ENCODE assay signal across 8 mouse cellular contexts in the genomic region with DNA sequence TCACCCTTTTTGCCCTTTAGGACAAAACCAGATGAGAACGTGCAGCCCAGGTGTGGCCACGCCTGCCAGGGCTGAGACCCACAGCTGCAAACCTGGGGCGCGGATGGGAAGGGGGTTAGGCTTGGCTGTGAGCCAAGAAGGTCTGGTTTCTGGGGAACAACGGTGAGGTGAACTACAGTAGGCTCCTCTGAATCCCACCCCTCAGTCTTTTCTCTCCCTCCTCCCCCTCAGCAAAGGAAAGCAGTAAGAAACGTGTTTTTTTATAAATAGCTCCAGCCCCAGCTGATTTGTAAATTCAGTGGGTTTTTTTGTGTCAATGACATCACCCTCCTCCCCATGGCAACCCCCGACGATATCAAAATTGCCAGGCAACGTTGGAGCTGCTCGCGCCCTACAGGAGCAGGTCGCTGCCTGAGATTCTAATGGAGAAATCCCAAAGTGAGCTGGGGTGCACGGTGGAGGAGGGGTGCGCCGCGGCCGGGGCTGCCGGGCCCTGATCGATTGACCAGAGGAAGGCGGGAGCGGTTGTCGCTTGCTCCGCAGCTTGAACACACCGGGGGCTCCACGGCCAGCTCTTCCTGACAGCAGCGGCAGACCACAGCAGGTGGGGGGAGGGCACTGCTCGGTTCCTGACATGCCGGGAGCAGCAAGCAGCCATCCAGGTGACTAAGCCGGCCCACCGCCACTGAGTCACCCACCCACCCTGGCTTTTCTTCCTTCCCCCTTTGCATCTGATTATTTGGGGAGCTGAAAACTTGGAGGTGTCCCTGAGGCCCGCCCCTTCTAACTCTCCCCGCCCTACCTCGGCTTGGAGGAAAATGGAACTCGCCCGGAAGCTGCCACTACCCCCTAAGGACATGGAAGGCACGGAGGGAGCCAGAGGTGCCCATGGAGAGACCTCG. TPM values are rescaled to one million over a fixed set of nuclear protein-coding genes. Genes with fewer than 3 reads are reported as not detected.
DNase-seq lines count a peak whose midpoint lies in the region; ATAC-seq and TF ChIP-seq lines count a peak whose summit lies in the region.

TSS of gene Pak6 (plus strand) at position 402 of the 902 bp plus-strand sequence.

- H3K4me1 ChIP-seq in lung, postnatal 0 days (ENCODE audit: insufficient read depth, low read depth, low read length) = peaks cover 20% of the 10 kb centered on the region; the same call in 1 of the 2 replicates
- peaks cover 42% of the 10 kb centered on the region for H3K4me1 ChIP-seq in forebrain, embryonic 16.5 days (replicated peaks; ENCODE audit: control insufficient read depth, insufficient read depth, low read length)
- H3K4me1 ChIP-seq in intestine, embryonic 16.5 days (ENCODE audit: control insufficient read depth, insufficient read depth, low read length) = peaks cover 38% of the 10 kb centered on the region
- H3K4me1 ChIP-seq in liver, embryonic 11.5 days (replicated peaks; ENCODE audit: control insufficient read depth, insufficient read depth, low read length) = peaks cover 57% of the 10 kb centered on the region

- WGBS in lung, postnatal 0 days = 2% methylated on average over 37 of the region's 37 CpGs
- 1% methylated on average over 37 of the region's 37 CpGs for WGBS in forebrain, embryonic 16.5 days
- 5% methylated on average over 37 of the region's 37 CpGs for WGBS in intestine, embryonic 16.5 days
- WGBS in liver, embryonic 11.5 days = 3% methylated on average over 37 of the region's 37 CpGs

- peak; percentile 7; the same call in 1 of the 2 replicates for ATAC-seq in lung, postnatal 0 days
- ATAC-seq in forebrain, embryonic 16.5 days = peak; percentile 69
- peak; percentile 10; the same call in 1 of the 2 replicates for ATAC-seq in intestine, embryonic 16.5 days
- no peak for ATAC-seq in liver, embryonic 11.5 days (replicated peaks; ENCODE audit: low FRiP score)

- no peak within 1 kb of the TSS for H3K9ac ChIP-seq in lung, postnatal 0 days (replicated peaks; ENCODE audit: low read depth)
- H3K9ac ChIP-seq in forebrain, embryonic 16.5 days (replicated peaks; ENCODE audit: low read depth, low read length) = peak within 1 kb of the TSS; percentile 63
- H3K9ac ChIP-seq in intestine, embryonic 16.5 days (ENCODE audit: low read depth, low read length) = peak within 1 kb of the TSS; percentile 64
- peak within 1 kb of the TSS; percentile 63 for H3K9ac ChIP-seq in liver, embryonic 11.5 days (ENCODE audit: low read depth, low read length)

- TF ChIP-seq EP300 in lung, postnatal 0 days (IDR thresholded peaks at IDR 0.05) = no peak

- peak within 1 kb of the TSS; percentile 75 for H3K4me2 ChIP-seq in lung, postnatal 0 days (replicated peaks; ENCODE audit: low read depth, low read length)
- peak within 1 kb of the TSS; percentile 78 for H3K4me2 ChIP-seq in forebrain, embryonic 16.5 days (ENCODE audit: low read length)
- H3K4me2 ChIP-seq in intestine, embryonic 16.5 days (ENCODE audit: low read depth, low read length) = peak within 1 kb of the TSS; percentile 89
- H3K4me2 ChIP-seq in liver, embryonic 11.5 days = peak within 1 kb of the TSS; percentile 88

- H3K4me3 ChIP-seq in lung, postnatal 0 days (ENCODE audit: low read depth, low read length) = peak within 1 kb of the TSS; percentile 28
- peak within 1 kb of the TSS; percentile 60 for H3K4me3 ChIP-seq in forebrain, embryonic 16.5 days (replicated peaks; ENCODE audit: low read length)
- H3K4me3 ChIP-seq in intestine, embryonic 16.5 days (ENCODE audit: low read length) = peak within 1 kb of the TSS; percentile 49
- peak within 1 kb of the TSS; percentile 57 for H3K4me3 ChIP-seq in liver, embryonic 11.5 days (ENCODE audit: low read depth, low read length)

- no peak for TF ChIP-seq CTCF in lung, postnatal 0 days (IDR thresholded peaks at IDR 0.05)

- no peak within 1 kb of the TSS for H3K27ac ChIP-seq in lung, postnatal 0 days (ENCODE audit: low read length)
- peak within 1 kb of the TSS; percentile 54 for H3K27ac ChIP-seq in forebrain, embryonic 16.5 days (ENCODE audit: low read length)
- no peak within 1 kb of the TSS for H3K27ac ChIP-seq in intestine, embryonic 16.5 days (ENCODE audit: low read length)
- peak within 1 kb of the TSS; percentile 46 for H3K27ac ChIP-seq in liver, embryonic 11.5 days (ENCODE audit: low read depth, low read length)

- no peaks in the 10 kb centered on the region for H3K36me3 ChIP-seq in lung, postnatal 0 days (ENCODE audit: insufficient read depth, low read length)
- no peaks in the 10 kb centered on the region for H3K36me3 ChIP-seq in forebrain, embryonic 16.5 days (ENCODE audit: control insufficient read depth, insufficient read depth)
- H3K36me3 ChIP-seq in intestine, embryonic 16.5 days (ENCODE audit: control insufficient read depth, insufficient read depth, low read length) = no peaks in the 10 kb centered on the region
- no peaks in the 10 kb centered on the region for H3K36me3 ChIP-seq in liver, embryonic 11.5 days (ENCODE audit: control insufficient read depth, insufficient read depth, low read length)

- DNase-seq in lung, postnatal 0 days (ENCODE audit: low spot score) = peak; percentile 44
- DNase-seq in lung, postnatal 14 days = no peak
- DNase-seq in adrenal gland, postnatal 36 days = peak; percentile 59 to 63
- peak; percentile 61 for DNase-seq in liver, embryonic 11.5 days (ENCODE audit: low spot score)
- peak; percentile 76 for DNase-seq in right cerebral cortex, postnatal 25 days
- no peak for DNase-seq in gastrocnemius, postnatal 4 days (ENCODE audit: low spot score in 2 of 2)

- no peaks in the 10 kb centered on the region for H3K27me3 ChIP-seq in lung, postnatal 0 days (replicated peaks; ENCODE audit: insufficient read depth, low read length)
- H3K27me3 ChIP-seq in forebrain, embryonic 16.5 days (replicated peaks; ENCODE audit: control insufficient read depth, insufficient read depth, low read length) = no peaks in the 10 kb centered on the region
- no peaks in the 10 kb centered on the region for H3K27me3 ChIP-seq in intestine, embryonic 16.5 days (replicated peaks; ENCODE audit: control insufficient read depth, insufficient read depth, low read length)
- H3K27me3 ChIP-seq in liver, embryonic 11.5 days (replicated peaks; ENCODE audit: control insufficient read depth, insufficient read depth, low read length) = peaks cover 3% of the 10 kb centered on the region; the same call in 1 of the 2 replicates

- no peaks in the 10 kb centered on the region for H3K9me3 ChIP-seq in lung, postnatal 0 days (ENCODE audit: low read length)
- no peaks in the 10 kb centered on the region for H3K9me3 ChIP-seq in forebrain, embryonic 16.5 days (ENCODE audit: control insufficient read depth, low read length)
- no peaks in the 10 kb centered on the region for H3K9me3 ChIP-seq in intestine, embryonic 16.5 days (ENCODE audit: control insufficient read depth, low read length)
- H3K9me3 ChIP-seq in liver, embryonic 11.5 days (ENCODE audit: control insufficient read depth, low read length) = no peaks in the 10 kb centered on the region

RNA-seq across cellular contexts. Expression of gene Pak6, which starts in this region (rescaled TPM):
- 1.1 and 2.0 TPM in 2 replicates for polyA plus RNA-seq in lung, postnatal 0 days (2015; fragmentation: Nextera tagmentation; extraction: Ambion mirVana)
- total RNA-seq in adrenal gland, postnatal 36 days (2021) = 10 to 100 TPM; 17.9 to 26.0 TPM
- 26.0 and 36.4 TPM in 2 replicates for polyA plus RNA-seq in forebrain, embryonic 16.5 days (2015; fragmentation: Nextera tagmentation; extraction: Ambion mirVana)
- polyA plus RNA-seq in intestine, embryonic 16.5 days (2015; fragmentation: Nextera tagmentation; extraction: Ambion mirVana) = 1.8 and 2.0 TPM in 2 replicates
- 2.2 and 2.8 TPM in 2 replicates for polyA plus RNA-seq in liver, embryonic 11.5 days (2014; fragmentation: Nextera tagmentation; extraction: Ambion mirVana)
- total RNA-seq in gastrocnemius, postnatal 4 days (2021) = under 1 TPM; 0.29 to 0.52 TPM

Comparison
In these comparisons a context has a peak if more than half of its experiments do, and no peak if none do; other contexts are left out.
1. RNA of gene Pak6 (total RNA-seq): 17.9 to 26.0 TPM in adrenal gland, postnatal 36 days; 0.29 to 0.52 TPM in gastrocnemius, postnatal 4 days; every median in the first group is over 10 times any median in the second.
2. DNase-seq: peak in lung, postnatal 0 days (single experiment), adrenal gland, postnatal 36 days (2 of 2), liver, embryonic 11.5 days (single experiment) and right cerebral cortex, postnatal 25 days (single experiment); none in lung, postnatal 14 days (single experiment) and gastrocnemius, postnatal 4 days (0 of 2).
3. H3K27ac ChIP-seq: peak in forebrain, embryonic 16.5 days (single experiment) and liver, embryonic 11.5 days (single experiment); none in lung, postnatal 0 days (single experiment) and intestine, embryonic 16.5 days (single experiment).
4. Peak in every context shown above with its lines, with median percentiles within 50 percentile points of each other: H3K4me2 ChIP-seq and H3K4me3 ChIP-seq.